Mouse (Mus musculus): ENCODE data around the gene Fads3.
A peak's percentile ranks its signal among the peaks of the same experiment; 100 is the strongest.

Gene Fads3

DNA sequence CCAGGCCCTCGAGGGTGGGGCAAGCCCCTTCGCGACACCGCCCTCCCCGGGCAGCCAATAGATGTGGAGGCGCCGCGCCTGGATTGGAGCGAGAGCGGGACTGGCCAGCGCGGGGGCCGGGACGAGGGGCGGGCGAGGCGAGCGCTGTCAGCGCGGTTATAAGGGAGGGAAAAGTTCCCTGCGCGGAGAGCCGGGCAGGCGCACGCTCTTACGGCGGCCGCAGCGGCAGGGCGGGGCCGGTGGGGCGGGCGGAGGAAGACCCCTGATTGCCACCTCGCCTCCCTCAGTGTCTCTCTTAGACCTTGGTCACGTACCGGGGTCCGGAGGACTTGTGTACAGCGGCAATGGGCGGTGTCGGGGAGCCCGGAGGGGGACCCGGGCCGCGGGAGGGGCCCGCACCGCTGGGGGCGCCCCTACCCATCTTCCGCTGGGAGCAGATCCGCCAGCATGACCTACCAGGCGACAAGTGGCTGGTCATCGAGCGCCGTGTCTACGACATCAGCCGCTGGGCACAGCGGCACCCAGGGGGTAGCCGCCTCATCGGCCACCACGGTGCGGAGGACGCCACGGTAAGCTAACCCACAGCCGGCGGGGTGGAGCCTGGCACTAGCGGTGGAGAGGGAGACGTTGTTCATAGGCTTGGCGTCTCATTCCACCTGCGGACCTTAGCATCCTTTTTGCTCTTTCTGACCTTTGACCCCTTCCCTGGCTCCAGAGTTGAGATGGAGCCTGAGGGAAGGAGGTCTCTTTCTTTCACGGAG is at the start of gene Fads3:
Gene Fads3, plus strand, starts transcription at position 182 of the 761 bp plus-strand sequence.
- peak; percentile 74 for ATAC-seq (ENCODE audit: insufficient number of reproducible peaks, low FRiP score, low TSS enrichment)

DNA sequence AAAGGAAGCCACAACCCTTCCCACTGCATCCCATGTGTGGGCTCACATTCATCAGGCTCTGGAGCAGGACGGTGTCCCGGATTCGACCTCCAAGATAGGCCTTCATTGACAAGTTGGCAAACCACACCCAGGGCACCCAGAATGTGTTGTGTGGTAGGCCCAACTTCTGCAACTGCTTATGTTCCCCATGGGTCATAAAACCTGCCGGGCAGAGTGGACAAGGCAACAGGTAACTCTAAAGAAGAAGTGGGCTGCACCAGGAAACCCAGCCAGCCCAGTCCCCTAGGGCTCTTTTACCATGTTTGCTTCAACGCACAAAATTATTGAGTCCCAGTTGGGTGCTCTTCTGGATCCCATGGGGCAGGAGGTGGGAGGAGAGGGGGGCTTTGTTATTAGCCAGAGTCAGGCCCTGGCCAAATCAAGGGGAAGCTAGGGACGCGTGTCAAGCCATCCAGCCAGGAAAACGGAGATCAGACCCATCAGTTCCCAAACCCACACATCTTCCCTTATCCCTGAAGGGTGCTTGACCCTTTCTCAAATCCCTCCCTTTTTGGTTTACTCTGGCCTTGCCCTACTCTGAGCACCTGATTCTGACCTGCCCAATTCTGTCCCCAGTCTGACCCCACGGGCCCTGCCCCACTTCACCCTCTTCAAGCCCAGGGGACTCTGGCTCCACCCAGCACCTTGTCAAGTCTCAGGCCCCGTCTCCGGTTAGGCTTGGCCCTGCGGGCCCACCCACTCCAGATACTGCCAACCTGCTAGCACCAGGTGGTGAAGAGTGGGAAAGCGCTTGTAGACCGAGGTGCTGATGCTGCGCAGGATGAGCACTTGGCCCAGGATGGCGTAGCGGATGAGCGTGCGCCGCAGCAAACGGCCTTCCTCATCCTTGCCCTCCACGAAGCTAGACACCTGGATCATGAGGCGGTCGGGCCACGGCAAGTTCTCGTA is 49.1 kb upstream of the Fads3 start:
- ATAC-seq (ENCODE audit: insufficient number of reproducible peaks, low FRiP score, low TSS enrichment) = 0 out of 2 replicates have a peak, but pooled peaks have one; percentile 26

DNA sequence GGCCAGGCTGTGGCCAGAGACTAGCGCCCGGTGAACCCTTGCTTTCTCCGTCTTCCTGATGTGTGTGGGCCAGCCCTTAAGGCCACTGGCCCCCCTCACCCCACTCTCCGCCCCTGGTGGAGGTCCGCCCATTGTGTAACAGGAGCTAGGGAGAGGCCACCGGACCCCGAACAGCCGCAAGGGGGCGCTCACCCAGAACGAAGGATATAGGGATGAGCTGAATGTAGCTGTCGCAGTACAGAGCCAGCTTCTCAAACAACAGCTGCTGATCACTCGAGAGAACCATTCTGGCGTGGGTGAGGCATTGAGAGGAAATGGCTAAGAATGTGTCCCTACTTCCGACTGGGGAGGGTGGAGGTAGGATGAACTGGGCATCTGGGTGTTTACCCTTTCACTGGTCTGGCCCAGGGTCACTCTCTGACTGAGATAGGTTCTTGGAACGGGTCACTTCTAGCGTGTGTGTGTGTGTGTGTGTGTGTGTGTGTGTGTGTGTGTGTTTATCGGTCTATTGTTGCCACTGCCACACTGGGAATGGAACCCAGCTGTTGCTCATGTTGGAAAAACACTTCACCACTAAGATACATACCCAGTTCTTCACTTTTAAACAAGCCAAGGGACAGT is 48.2 kb upstream of the Fads3 start:
- ATAC-seq (ENCODE audit: insufficient number of reproducible peaks, low FRiP score, low TSS enrichment) = peak; percentile 83

DNA sequence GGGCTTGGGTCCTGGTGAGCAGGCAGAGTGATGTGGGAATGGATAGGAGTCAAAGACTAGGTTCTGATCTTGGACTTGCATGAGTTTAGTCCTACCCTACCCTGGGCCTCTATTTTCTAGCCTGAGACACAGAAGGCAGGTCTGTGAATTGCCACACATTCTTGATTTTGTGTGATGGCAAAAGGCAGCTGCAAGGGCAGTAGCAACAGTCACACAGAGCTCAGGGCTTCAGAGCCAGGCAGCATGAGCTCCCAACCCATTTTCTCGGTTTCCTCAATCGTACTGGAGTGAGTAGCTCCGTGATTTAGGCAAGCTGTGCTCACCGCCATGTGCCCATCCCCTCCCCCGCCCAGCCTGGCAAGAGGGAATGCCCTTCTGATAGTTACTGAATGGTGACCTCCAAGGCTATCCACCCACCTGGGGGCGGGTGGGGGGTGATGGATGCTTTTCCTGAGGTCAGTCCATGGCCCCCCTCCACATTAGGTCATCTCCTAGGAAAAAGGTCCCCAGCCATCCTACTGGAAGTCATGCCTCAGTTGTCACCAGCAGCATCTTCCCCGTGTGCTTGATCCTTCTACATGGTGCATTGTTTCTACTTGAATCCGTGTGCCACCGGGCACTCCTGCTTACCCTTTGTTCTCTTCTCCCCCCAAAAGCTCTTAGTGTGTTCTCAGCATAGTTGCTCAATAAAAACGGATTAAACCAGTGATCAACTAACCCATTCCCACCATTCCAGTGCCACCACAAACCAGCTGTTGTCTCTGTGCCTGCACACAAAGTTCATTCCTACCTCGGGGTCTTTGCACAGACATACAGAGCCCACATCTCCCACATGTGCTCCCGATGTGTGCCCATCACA is 43.9 kb upstream of the Fads3 start:
- ATAC-seq (ENCODE audit: insufficient number of reproducible peaks, low FRiP score, low TSS enrichment) = no peak

DNA sequence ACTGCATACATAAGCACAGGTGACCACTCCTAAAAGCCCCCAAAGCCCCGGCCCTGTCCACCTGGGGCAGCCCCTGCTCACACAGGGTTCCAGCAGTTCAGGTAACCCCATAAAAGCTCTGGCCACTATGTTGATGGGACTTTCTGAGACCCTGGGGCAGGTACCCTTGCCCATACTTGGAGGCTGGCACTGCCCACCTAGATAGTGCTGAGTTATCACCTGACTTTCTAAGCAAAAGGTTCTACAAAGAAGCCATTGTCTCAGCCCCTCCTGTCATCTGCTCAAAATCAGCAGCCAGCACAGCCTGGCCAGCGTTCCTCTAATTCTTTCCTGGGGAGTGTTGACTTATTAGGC is 43.3 kb upstream of the Fads3 start:
- ATAC-seq (ENCODE audit: insufficient number of reproducible peaks, low FRiP score, low TSS enrichment) = no peak

DNA sequence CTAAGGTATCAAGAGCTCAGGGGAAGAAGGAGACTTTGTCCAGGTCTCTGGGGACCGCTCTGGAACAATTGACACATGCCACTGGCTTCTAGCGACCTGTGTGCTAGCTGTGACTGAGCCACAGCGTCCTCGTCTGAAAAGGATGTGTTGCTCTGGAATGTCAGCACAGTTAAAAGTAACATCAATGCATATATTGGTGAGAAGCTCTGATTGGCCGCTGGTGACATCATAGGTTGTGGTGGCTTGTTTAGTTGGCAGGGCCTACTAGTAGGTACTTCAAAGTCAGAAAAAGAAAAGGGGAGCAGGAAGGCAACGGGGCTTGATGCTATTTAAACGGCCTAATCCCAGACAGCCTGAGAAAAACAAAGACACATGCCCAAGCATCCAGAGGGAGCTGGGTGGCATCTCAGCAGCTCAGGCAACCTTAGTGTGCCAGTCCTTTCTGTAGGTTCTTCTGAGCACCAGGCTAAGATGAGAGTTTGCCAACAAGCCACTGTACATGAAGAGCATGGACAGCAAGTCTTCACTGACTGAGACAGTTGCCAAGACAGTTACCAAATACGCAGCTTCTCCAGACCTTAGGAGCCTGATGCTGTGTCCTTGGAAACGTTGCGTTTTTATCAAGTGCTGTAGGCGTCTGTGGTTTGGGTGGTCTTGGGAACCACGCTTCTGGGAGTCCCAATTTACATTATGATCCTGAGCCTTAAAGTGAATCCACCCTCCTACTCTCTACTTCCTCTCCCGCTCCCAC is 42.5 kb upstream of the Fads3 start:
- no peak for ATAC-seq (ENCODE audit: insufficient number of reproducible peaks, low FRiP score, low TSS enrichment)

DNA sequence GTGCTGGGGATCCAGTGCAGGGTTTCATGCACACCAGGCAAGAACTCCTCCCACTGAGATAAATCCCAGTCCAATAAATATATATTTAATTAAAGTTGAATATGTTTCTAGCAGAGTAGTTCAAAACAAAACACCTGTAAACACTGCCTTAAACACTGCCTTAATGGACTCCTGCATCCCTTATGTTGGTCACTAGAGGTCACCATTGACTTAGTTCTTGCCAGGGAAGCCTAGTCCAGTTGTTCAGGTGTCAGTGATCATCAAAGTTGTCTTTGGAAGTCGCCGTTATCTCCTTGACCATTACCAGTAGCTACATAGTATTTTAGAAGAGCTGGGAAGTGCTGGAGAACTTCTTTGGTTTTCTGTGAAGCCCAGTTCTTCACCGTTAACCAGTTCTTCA is 41.0 kb upstream of the Fads3 start:
- no peak for ATAC-seq (ENCODE audit: insufficient number of reproducible peaks, low FRiP score, low TSS enrichment)

DNA sequence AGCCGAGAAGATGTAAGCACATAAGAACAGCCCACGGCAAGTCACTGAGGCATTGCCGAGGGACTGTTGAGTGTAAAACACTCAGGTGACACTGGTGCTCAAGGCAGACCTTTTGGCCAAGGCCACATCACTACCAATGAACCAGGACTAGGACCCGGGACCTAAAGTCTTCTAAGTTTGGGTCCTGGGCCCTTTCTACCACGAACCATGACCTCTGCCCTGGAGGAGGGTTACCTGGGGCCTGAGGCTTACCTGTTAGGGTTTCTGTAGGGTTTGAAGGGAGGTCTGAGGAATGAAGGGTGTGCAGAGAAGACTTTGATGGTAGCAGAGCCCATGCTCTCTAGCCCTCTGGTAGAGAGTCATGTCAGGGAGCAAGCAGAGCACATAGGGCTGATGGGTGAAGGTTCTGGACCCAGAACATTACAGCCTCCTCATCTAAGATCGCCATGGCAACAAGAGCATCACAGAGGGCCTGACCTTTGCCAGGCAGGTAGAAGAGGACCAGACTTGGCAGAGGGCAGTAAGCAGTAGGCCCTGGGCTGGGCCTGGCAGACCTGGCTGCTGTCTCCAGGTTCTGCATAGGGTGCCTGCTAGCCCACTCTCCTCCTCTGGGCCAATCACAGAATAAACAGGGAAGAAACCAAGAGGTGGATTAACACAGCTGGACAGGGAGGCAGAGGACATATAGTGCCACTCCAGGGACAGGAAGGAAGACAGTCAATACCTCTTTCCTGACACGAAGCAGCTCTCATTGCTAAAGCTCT is 40.0 kb upstream of the Fads3 start, which contains the start of the genes Best1 and Rab3il1:
Gene Best1, minus strand, starts transcription at position 428 of the 764 bp plus-strand sequence.
Gene Rab3il1, plus strand, starts transcription at position 464 of the 764 bp plus-strand sequence.
- ATAC-seq (ENCODE audit: insufficient number of reproducible peaks, low FRiP score, low TSS enrichment) = no peak

DNA sequence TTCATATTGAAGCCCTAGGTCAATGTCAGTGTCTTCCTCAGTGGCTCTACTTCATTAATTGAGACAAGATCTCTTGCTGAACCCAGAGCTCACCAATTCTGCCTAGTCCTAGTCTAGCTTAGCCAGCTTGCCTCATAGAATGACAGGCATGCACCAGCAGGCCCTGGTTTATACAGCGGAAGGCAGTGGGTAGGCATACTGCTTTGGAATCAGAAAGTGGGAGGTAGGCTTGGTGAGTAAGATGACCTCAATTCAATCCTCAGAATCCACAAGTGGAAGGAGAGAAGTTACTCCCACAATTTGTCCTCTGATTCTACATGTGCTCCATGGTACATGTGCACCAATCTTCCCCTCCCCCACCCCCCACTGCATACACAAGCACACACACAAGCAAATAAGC is 37.7 kb upstream of the Fads3 start:
- no peak for ATAC-seq (ENCODE audit: insufficient number of reproducible peaks, low FRiP score, low TSS enrichment)

DNA sequence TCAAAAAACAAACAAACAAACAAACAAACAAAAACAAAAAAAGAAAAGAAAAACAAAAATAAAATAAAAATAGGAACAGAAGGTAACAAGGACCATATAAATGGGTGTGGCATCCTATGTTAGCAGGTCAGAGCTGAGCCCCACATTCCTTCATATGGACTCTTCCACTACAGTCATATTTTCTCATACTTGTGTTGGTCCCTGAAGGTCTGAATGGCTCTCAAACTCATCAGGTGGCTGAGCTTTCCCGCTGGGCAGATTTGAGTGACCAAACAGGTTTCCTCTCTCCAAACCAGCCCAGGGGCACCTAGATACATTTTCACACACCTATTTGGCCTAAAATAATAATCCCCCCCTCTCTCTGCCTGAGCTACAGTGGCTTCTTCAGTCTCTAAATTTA is 30.0 kb upstream of the Fads3 start:
- ATAC-seq (ENCODE audit: insufficient number of reproducible peaks, low FRiP score, low TSS enrichment) = no peak

DNA sequence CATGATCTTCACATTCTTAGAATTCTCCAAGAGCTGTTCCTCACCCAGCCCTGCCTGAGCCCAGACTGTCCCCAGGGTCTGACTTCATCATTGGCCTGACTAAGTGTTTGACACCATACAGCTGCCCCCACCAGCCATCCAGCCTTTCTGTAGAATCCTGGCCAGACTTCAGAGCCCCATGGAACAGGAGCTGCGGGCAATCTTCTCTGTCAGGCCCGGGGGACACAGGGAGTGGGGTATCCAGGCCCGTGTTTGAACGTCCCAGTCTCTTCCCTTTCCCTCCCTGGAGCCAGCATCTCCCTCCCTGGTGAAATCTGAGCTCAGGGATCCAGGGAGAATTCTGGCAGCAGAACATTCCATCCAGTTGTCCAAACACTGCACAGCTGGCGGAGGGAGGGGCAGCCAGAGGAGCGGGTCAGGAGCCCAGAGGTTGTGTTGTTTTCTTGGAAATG is 28.5 kb upstream of the Fads3 start:
- no peak for ATAC-seq (ENCODE audit: insufficient number of reproducible peaks, low FRiP score, low TSS enrichment)

DNA sequence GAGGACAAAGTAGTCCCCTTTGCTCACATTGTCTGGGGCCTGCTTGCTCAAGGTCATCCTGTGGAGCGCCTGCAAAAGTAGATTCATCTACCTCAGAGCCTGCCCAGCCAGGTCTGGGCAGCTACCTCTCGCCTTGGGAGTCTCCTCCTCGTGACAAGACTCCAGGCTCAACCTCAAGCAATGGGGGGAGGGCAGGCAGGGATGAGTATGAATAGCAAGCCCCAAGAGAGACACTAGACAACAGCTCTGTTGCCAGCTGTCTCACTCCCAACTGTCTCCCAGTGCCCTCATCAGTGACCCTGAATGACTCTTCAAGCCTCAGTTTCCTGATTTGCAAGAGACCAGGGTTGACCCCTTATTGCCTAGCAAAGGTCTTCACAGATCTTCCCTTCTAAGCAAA is 28.0 kb upstream of the Fads3 start:
- ATAC-seq (ENCODE audit: insufficient number of reproducible peaks, low FRiP score, low TSS enrichment) = no peak

DNA sequence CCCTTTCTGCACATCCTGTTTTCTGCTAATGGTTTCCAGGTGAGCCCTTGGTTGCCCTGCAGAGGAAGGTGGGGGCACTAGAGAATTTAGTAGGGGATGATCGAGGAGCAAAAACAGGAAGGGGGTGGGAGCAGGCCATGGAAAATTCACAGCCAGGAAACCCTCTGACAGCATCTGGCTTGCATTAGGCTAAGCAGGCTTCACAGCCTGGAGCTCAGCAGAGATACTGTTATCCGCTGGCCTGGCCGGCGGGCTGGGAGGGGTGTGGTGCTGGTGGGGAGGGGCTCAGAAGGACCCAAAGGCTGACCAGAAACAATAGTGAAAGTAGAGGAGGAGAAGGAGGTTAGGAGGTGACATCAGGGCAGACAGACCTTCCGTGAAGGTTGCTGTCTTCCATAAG is 27.5 kb upstream of the Fads3 start:
- ATAC-seq (ENCODE audit: insufficient number of reproducible peaks, low FRiP score, low TSS enrichment) = no peak

DNA sequence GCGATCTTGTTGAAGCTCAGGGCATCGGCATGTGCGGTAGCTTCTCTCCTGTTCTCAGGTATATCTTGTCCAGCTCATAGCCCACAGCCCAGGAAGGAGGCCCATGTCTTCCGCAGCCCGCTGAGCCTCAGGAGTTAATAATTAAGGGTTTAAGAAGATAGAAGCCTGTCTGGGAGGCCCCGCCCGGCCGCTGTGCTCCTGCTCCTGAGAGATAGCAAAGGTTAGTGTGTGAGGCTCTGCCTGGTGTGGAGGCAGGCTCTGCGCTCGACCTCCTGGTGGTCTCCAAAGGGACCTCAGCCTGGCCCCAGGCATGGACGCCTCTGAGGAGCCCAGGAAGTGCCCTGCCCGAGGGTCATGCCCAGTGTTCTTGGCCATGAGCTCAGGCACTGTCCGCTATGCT is 26.5 kb upstream of the Fads3 start:
- no peak for ATAC-seq (ENCODE audit: insufficient number of reproducible peaks, low FRiP score, low TSS enrichment)

DNA sequence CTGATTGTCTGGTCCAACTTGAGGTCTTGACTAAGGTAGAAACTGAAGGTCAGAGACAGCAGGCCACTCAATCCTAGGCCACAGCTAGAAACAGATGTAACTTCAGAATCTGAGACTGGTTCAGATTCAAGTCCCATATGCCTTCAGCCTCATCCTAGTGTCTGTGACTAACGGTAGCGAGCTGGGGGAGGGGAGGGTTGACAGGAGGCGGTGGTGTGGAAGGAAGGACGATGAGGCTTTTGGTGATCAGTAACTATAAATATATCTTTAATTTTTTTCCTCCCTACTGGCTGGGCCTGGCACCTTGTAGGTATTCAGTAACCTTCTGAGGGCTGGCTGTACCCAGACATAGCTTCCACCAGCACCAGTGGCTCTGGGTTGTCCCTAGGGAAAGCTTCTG is 25.9 kb upstream of the Fads3 start:
- no peak for ATAC-seq (ENCODE audit: insufficient number of reproducible peaks, low FRiP score, low TSS enrichment)

DNA sequence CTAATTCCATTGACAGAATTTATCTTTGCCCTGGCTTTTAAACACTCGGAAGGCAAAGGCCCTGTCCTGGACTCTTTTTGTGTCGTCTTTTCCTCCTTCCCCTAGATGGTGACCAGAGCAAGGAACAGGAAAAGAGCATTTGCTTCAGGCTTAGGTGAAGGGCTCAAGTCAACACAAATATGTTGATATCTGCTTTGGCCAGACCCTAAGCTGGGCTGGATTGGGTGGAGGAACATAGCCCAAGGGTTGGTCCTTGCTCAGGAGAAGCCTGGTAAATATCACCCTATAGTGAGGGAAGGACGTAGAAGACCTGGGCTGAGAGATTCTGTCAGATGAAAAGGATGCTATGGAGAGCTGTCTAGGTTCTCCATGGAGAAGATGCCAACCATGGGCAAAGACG is 25.2 kb upstream of the Fads3 start:
- ATAC-seq (ENCODE audit: insufficient number of reproducible peaks, low FRiP score, low TSS enrichment) = no peak

DNA sequence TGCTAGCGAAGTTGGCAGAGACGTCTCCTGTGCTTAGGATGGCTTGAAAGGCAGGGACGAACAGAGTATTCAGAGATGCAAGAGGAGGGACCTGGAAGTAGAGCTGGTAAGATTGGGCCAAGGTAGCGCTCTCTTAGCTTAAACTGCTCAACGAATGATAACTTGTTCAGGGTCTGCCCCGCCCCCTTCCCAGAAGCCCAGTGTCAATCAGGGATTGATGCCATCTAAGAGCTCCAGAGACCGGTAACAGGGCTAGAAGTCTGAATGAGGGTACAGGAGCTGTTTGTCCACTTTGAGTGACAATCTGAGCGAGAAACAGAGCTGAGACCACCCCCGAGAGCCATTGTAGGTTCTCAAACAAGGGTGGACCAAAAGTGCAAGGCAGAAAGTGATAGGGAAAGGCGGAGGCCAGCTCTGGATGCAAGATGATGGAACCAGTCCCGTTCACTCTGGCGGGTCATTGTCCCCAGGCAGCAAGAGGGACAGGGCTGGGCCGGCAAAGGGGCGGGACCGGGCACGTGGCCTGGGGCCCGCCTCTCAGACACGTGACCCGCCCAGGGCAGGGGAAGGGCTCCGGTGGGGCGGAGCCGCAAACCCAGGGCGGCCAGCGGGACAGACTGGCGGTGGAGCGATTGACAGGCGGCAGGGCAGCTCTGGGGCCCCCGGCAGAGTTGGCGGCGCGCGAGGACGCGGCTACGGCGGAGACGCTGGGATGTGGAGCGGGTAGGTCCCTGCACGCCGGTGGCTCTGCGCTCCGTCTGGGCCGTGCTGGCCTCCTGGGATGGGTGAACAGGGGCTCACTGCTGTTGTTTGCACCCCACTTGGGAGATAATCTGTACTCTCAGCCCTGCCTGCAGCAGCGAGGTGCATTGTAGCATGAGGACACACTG is 23.5 kb upstream of the Fads3 start:
- peak; percentile 77 for ATAC-seq (ENCODE audit: insufficient number of reproducible peaks, low FRiP score, low TSS enrichment)

DNA sequence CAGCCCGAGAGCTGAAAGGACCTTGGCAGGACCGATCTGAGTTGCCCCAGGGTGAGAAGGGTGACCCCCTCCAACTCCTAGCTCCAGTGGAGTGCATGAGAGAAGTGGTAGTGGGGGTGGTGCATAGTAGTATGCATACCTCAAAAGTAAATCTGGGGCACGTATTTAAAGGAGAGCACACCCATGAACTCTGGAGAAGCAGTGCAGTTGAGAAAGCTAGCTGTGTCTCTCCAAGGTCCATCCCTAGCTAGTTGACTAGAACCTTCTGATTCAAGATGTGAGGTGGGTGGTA is 22.9 kb upstream of the Fads3 start:
- no peak for ATAC-seq (ENCODE audit: insufficient number of reproducible peaks, low FRiP score, low TSS enrichment)

Measured in cerebellum, adult (tissue).